Mouse (Mus musculus): Measurements from ENCODE around the gene Lrrc74a.

- no peak for TF ChIP-seq FLI1 (IDR thresholded peaks at IDR 0.05; ENCODE audit: low read length)
- TF ChIP-seq GATA1 (IDR thresholded peaks at IDR 0.05; ENCODE audit: borderline replicate concordance, low read length), result no peak
Measured at GRCm38 (mm10) chr12:86795838-86796232, 61.7 kb downstream of the Lrrc74a start.
